In genomic region chr2:50675736-50676550, GRCm38 (mm10) we compare ENCODE assay signal across 23 mouse cellular contexts.
DNase-seq lines count a peak whose midpoint lies in the region; ATAC-seq and TF ChIP-seq lines count a peak whose summit lies in the region.
"Had no signal": no experiment of that assay in that cellular context is flagged by ENCODE, and none has a peak within 500 bp of the region (broad histone marks: within the 10 kb centered on the region; RNA-seq: fewer than 3 reads in every experiment).

No protein-coding gene starts in this region.

- no peak for ATAC-seq in heart, embryonic 11.5 days (replicated peaks; ENCODE audit: insufficient number of reproducible peaks, low FRiP score, low TSS enrichment)
- ATAC-seq in common myeloid progenitor, adult 5-6 weeks (replicated peaks; ENCODE audit: low read depth, poor library complexity, severe bottlenecking) = peak; percentile 87
- ATAC-seq in megakaryocyte progenitor cell, adult 5-6 weeks (replicated peaks; ENCODE audit: poor library complexity) = peak; percentile 81
- ATAC-seq in midbrain, embryonic 14.5 days (ENCODE audit: low FRiP score, low TSS enrichment) = no peak
- ATAC-seq: forebrain, embryonic 13.5 days; intestine, embryonic 15.5 days had no signal

- WGBS in heart, embryonic 11.5 days (ENCODE audit: insufficient replicate concordance) = 76% methylated on average over 7 of the region's 7 CpGs
- 91% methylated on average over 7 of the region's 7 CpGs for WGBS in midbrain, embryonic 14.5 days

- H3K9me3 ChIP-seq in heart, embryonic 11.5 days (replicated peaks; ENCODE audit: control insufficient read depth, low read length) = no peaks in the 10 kb centered on the region
- H3K9me3 ChIP-seq in midbrain, embryonic 14.5 days (ENCODE audit: control insufficient read depth, low read length) = no peaks in the 10 kb centered on the region
- H3K9me3 ChIP-seq: embryonic facial prominence, embryonic 13.5 days; forebrain, embryonic 13.5 days; heart, embryonic 10.5 days; heart, embryonic 15.5 days; hindbrain, embryonic 10.5 days; intestine, embryonic 15.5 days had no signal

- H3K27me3 ChIP-seq in heart, embryonic 11.5 days (ENCODE audit: control insufficient read depth, insufficient read depth, low read length) = no peaks in the 10 kb centered on the region
- no peaks in the 10 kb centered on the region for H3K27me3 ChIP-seq in C2C12 (ENCODE audit: control insufficient read depth, insufficient read depth, insufficient read length)
- H3K27me3 ChIP-seq in midbrain, embryonic 14.5 days (ENCODE audit: control insufficient read depth, insufficient read depth, low read length) = no peaks in the 10 kb centered on the region
- H3K27me3 ChIP-seq: embryonic facial prominence, embryonic 13.5 days; forebrain, embryonic 13.5 days; heart, embryonic 15.5 days; intestine, embryonic 15.5 days had no signal

- H3K79me2 ChIP-seq in C2C12 (ENCODE audit: control insufficient read depth, insufficient read depth) = no peaks in the 10 kb centered on the region

- no peaks in the 10 kb centered on the region for H3K4me1 ChIP-seq in heart, embryonic 11.5 days (ENCODE audit: control insufficient read depth, insufficient read depth, low read length)
- no peaks in the 10 kb centered on the region for H3K4me1 ChIP-seq in midbrain, embryonic 14.5 days (ENCODE audit: control insufficient read depth, insufficient read depth, low read length)
- H3K4me1 ChIP-seq: embryonic facial prominence, embryonic 13.5 days; forebrain, embryonic 13.5 days; heart, embryonic 10.5 days; heart, embryonic 15.5 days; hindbrain, embryonic 10.5 days; intestine, embryonic 15.5 days had no signal

- no peak overlapping the region for H3K9ac ChIP-seq in heart, embryonic 11.5 days (ENCODE audit: low read depth, low read length)
- no peak overlapping the region for H3K9ac ChIP-seq in midbrain, embryonic 14.5 days (replicated peaks; ENCODE audit: low read length)
- H3K9ac ChIP-seq: embryonic facial prominence, embryonic 13.5 days; forebrain, embryonic 13.5 days; heart, embryonic 15.5 days; hindbrain, embryonic 14.5 days; intestine, embryonic 15.5 days had no signal

- H3K4me3 ChIP-seq in heart, embryonic 11.5 days (ENCODE audit: low read depth, low read length) = no peak overlapping the region
- no peak overlapping the region for H3K4me3 ChIP-seq in C2C12 (ENCODE audit: insufficient read depth, poor library complexity, severe bottlenecking)
- no peak overlapping the region for H3K4me3 ChIP-seq in midbrain, embryonic 14.5 days (replicated peaks; ENCODE audit: low read depth, low read length)
- H3K4me3 ChIP-seq: embryonic facial prominence, embryonic 13.5 days; forebrain, embryonic 13.5 days; gastrocnemius, adult 2 months; heart, embryonic 10.5 days; heart, embryonic 15.5 days; hindbrain, embryonic 10.5 days; intestine, embryonic 15.5 days had no signal

- no peak overlapping the region for H3K4me2 ChIP-seq in heart, embryonic 11.5 days
- H3K4me2 ChIP-seq in midbrain, embryonic 14.5 days (ENCODE audit: low read length) = no peak overlapping the region
- H3K4me2 ChIP-seq: embryonic facial prominence, embryonic 13.5 days; forebrain, embryonic 13.5 days; heart, embryonic 15.5 days; hindbrain, embryonic 14.5 days; intestine, embryonic 15.5 days had no signal

- no peaks in the 10 kb centered on the region for H3K36me3 ChIP-seq in heart, embryonic 11.5 days (ENCODE audit: control insufficient read depth, insufficient read depth, low read length)
- no peaks in the 10 kb centered on the region for H3K36me3 ChIP-seq in C2C12 (ENCODE audit: control insufficient read depth, insufficient read depth)
- H3K36me3 ChIP-seq in midbrain, embryonic 14.5 days (ENCODE audit: control insufficient read depth, insufficient read depth, low read length) = no peaks in the 10 kb centered on the region
- H3K36me3 ChIP-seq: embryonic facial prominence, embryonic 13.5 days; heart, embryonic 10.5 days; heart, embryonic 15.5 days; hindbrain, embryonic 10.5 days; intestine, embryonic 15.5 days had no signal

- peak; percentile 64 for DNase-seq in heart, adult 11 months
- DNase-seq in embryo, embryonic 11 days = no peak
- no peak for DNase-seq in midbrain, embryonic 14.5 days
- DNase-seq in layer of hippocampus, adult 9-11 months = no peak
- DNase-seq: adrenal gland, adult 2 months; adrenal gland, postnatal 25 days; cerebellum, adult 2 months; cerebellum, postnatal 10 days; gastrocnemius, adult 2 months; gastrocnemius, postnatal 25 days; heart, adult 18-20 months; heart, postnatal 14 days had no signal

- no peaks in the 10 kb centered on the region for H3K79me3 ChIP-seq in C2C12 (ENCODE audit: low read depth)

- H3ac ChIP-seq in C2C12 (ENCODE audit: control insufficient read depth, insufficient read length, low read depth) = no peak overlapping the region

- no peak for TF ChIP-seq CTCF in C2C12 (IDR thresholded peaks at IDR 0.05; ENCODE audit: control insufficient read depth, insufficient read depth, insufficient read length)

- no peak overlapping the region for H3K27ac ChIP-seq in heart, embryonic 11.5 days (ENCODE audit: low read depth, low read length)
- no peak overlapping the region for H3K27ac ChIP-seq in midbrain, embryonic 14.5 days (replicated peaks; ENCODE audit: low read depth, low read length)
- H3K27ac ChIP-seq: embryonic facial prominence, embryonic 13.5 days; forebrain, embryonic 13.5 days; gastrocnemius, adult 2 months; heart, embryonic 10.5 days; heart, embryonic 15.5 days; hindbrain, embryonic 10.5 days; hindbrain, embryonic 14.5 days; intestine, embryonic 15.5 days had no signal

TF ChIP-seq in C2C12, 6 proteins besides CTCF, POLR2A, EP300 and RAD21:
- TF ChIP-seq CEBPB (IDR thresholded peaks at IDR 0.05; ENCODE audit: low read depth) = peak; percentile 74
- TF ChIP-seq MYOG (IDR thresholded peaks at IDR 0.05; ENCODE audit: control insufficient read depth, extremely low read depth, insufficient read length) = no peak

Comparison
In these comparisons a context has a peak if more than half of its experiments do, and no peak if none do; other contexts are left out.
1. ATAC-seq: peak in common myeloid progenitor, adult 5-6 weeks (single experiment) and megakaryocyte progenitor cell, adult 5-6 weeks (single experiment); none in heart, embryonic 11.5 days (single experiment) and midbrain, embryonic 14.5 days (single experiment).